8 mouse cellular contexts compared by ENCODE assay signal in the genomic region with DNA sequence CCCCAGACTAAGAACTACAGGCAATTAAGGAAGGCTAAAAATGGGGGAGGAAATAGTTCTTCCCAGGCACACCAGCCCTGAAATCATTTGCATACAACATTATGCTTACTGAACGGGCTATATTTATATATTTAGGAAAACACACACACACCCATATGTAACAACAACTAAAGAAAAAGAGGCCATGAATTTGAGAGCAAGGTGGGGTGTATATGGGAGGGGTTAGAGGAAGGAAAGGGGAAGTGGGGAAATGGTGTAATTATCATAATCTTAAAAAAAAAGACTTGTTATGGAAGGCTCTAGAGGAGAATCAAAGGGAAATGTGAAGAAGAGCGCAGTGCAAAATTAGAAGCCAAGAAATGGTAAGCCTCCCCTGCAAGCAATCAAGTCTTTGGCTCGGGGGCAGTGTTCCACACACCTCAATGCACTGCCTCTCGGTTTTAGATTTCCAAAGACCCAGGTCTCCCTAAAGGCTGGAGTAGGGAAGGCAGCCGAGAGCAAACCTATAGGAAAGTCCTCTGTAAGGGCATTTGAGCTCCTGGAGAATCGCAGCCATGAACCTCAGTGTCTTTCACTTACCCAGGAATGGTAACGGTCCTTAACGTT. TPM values are rescaled to one million over a fixed set of nuclear protein-coding genes. Genes with fewer than 3 reads are reported as not detected.
DNase-seq lines count a peak whose midpoint lies in the region; ATAC-seq and TF ChIP-seq lines count a peak whose summit lies in the region.

No protein-coding gene starts in this region.

- no peak for TF ChIP-seq EP300 in ES-Bruce4 (IDR thresholded peaks at IDR 0.05; ENCODE audit: insufficient read depth, low read depth, low read length)

- peak overlapping the region; percentile 69 for H3K9ac ChIP-seq in heart, embryonic 12.5 days
- H3K9ac ChIP-seq in ES-Bruce4 (ENCODE audit: low read depth, poor library complexity, severe bottlenecking) = peak overlapping the region; percentile 75

- intact Hi-C loops in heart, postnatal 14 days (cut with DNase I) = no loop called here

- no peak for TF ChIP-seq CTCF in ES-Bruce4 (IDR thresholded peaks at IDR 0.05; ENCODE audit: low read depth, low read length)

- peak overlapping the region; percentile 67 for H3K4me3 ChIP-seq in heart, embryonic 12.5 days
- H3K4me3 ChIP-seq in ES-Bruce4 (ENCODE audit: low read depth, low read length) = peak overlapping the region; percentile 97
- H3K4me3 ChIP-seq in midbrain, embryonic 10.5 days = peak overlapping the region; percentile 79

- H3K27me3 ChIP-seq in heart, embryonic 12.5 days (replicated peaks) = no peaks in the 10 kb centered on the region
- no peaks in the 10 kb centered on the region for H3K27me3 ChIP-seq in ES-Bruce4 (ENCODE audit: control insufficient read depth, insufficient read depth, low read length, poor library complexity, severe bottlenecking)
- no peaks in the 10 kb centered on the region for H3K27me3 ChIP-seq in midbrain, embryonic 10.5 days (ENCODE audit: low read depth, poor library complexity, severe bottlenecking)

- peak overlapping the region; percentile 78 for H3K4me2 ChIP-seq in heart, embryonic 12.5 days

- H3K36me3 ChIP-seq in heart, embryonic 12.5 days = peaks cover 29% of the 10 kb centered on the region
- H3K36me3 ChIP-seq in ES-Bruce4 (ENCODE audit: control insufficient read depth, insufficient read depth, low read length, poor library complexity, severe bottlenecking) = peaks cover 5% of the 10 kb centered on the region
- H3K36me3 ChIP-seq in midbrain, embryonic 10.5 days = peaks cover 28% of the 10 kb centered on the region

- no peak for TF ChIP-seq POLR2A in ES-Bruce4 (IDR thresholded peaks at IDR 0.05; ENCODE audit: insufficient read depth, low read length)

- H3K9me3 ChIP-seq in heart, embryonic 12.5 days (replicated peaks) = no peaks in the 10 kb centered on the region
- H3K9me3 ChIP-seq in ES-Bruce4 (replicated peaks; ENCODE audit: control insufficient read depth, insufficient read depth, low read length, poor library complexity, severe bottlenecking) = no peaks in the 10 kb centered on the region
- no peaks in the 10 kb centered on the region for H3K9me3 ChIP-seq in midbrain, embryonic 10.5 days (replicated peaks)

- no peak for DNase-seq in heart, postnatal 14 days
- DNase-seq in midbrain, embryonic 10.5 days (ENCODE audit: low spot score) = no peak
- DNase-seq in right cerebral cortex, adult 2 months (ENCODE audit: low spot score in 2 of 2) = no peak
- DNase-seq in left cerebral cortex, adult 8-10 months (ENCODE audit: low spot score in 2 of 2) = no peak
- no peak for DNase-seq in adrenal gland, postnatal 36 days

- peaks cover 28% of the 10 kb centered on the region for H3K4me1 ChIP-seq in heart, embryonic 12.5 days (replicated peaks)
- peaks cover 2% of the 10 kb centered on the region for H3K4me1 ChIP-seq in ES-Bruce4 (ENCODE audit: control insufficient read depth, insufficient read depth, low read length)
- peaks cover 26% of the 10 kb centered on the region for H3K4me1 ChIP-seq in midbrain, embryonic 10.5 days

- peak; percentile 16; the same call in 1 of the 2 replicates for ATAC-seq in heart, embryonic 12.5 days (ENCODE audit: insufficient number of reproducible peaks, low FRiP score)
- ATAC-seq in granulocyte monocyte progenitor cell, adult 5-6 weeks (replicated peaks; ENCODE audit: poor library complexity, severe bottlenecking) = peak; percentile 33

- 13% methylated on average over 8 of the region's 8 CpGs for WGBS in heart, embryonic 12.5 days
- WGBS in midbrain, embryonic 10.5 days = 18% methylated on average over 8 of the region's 8 CpGs

- H3K27ac ChIP-seq in heart, embryonic 12.5 days (ENCODE audit: poor library complexity, severe bottlenecking) = peak overlapping the region; percentile 82
- peak overlapping the region; percentile 81 for H3K27ac ChIP-seq in ES-Bruce4 (ENCODE audit: insufficient read depth, low read length)
- H3K27ac ChIP-seq in midbrain, embryonic 10.5 days (replicated peaks) = peak overlapping the region; percentile 91

RNA-seq across cellular contexts. Expression of a gene that starts 0.3 kb away (rescaled TPM):
- polyA plus RNA-seq in heart, embryonic 12.5 days (2016; fragmentation: Nextera tagmentation; extraction: Ambion mirVana) = 46.9 and 50.4 TPM in 2 replicates
- total RNA-seq in heart, postnatal 14 days (2021) = 10 to 100 TPM; 61.0 to 62.1 TPM
- polyA plus RNA-seq in ES-Bruce4 (2011; ENCODE audit: insufficient read depth, insufficient read length, low read depth, missing spikeins) = 101 TPM in 2 replicates
- 39.2 and 44.9 TPM in 2 replicates for total RNA-seq in granulocyte monocyte progenitor cell, adult 5-6 weeks (2014; fragmentation: Nextera tagmentation)
- 54.1 and 58.9 TPM in 2 replicates for total RNA-seq in granulocyte monocyte progenitor cell, adult 5-6 weeks (2017)
- 57.3 and 61.8 TPM in 2 replicates for polyA plus RNA-seq in midbrain, embryonic 10.5 days (2016; fragmentation: Nextera tagmentation; extraction: Ambion mirVana)
- 100 to 1,000 TPM; 124 to 149 (median 129) TPM for total RNA-seq in left cerebral cortex, adult 8-10 months (2022)
- total RNA-seq in adrenal gland, postnatal 36 days (2021) = 100 to 1,000 TPM; 100 to 114 TPM

RNA-seq across cellular contexts. Expression of a gene that starts 0.5 kb away (rescaled TPM):
- 94.1 and 95.2 TPM in 2 replicates for polyA plus RNA-seq in heart, embryonic 12.5 days (2016; fragmentation: Nextera tagmentation; extraction: Ambion mirVana)
- total RNA-seq in heart, postnatal 14 days (2021) = 10 to 100 TPM; 68.5 to 71.1 TPM
- polyA plus RNA-seq in ES-Bruce4 (2011; ENCODE audit: insufficient read depth, insufficient read length, low read depth, missing spikeins) = 120 and 134 TPM in 2 replicates
- 30.5 and 40.9 TPM in 2 replicates for total RNA-seq in granulocyte monocyte progenitor cell, adult 5-6 weeks (2014; fragmentation: Nextera tagmentation)
- 14.3 and 17.0 TPM in 2 replicates for total RNA-seq in granulocyte monocyte progenitor cell, adult 5-6 weeks (2017)
- 265 and 287 TPM in 2 replicates for polyA plus RNA-seq in midbrain, embryonic 10.5 days (2016; fragmentation: Nextera tagmentation; extraction: Ambion mirVana)
- 10 to 100 TPM; 36.7 to 45.3 (median 40.8) TPM for total RNA-seq in left cerebral cortex, adult 8-10 months (2022)
- total RNA-seq in adrenal gland, postnatal 36 days (2021) = 10 to 100 TPM; 65.4 to 66.8 TPM
